Mouse (Mus musculus): ENCODE measurements around the gene Kif5c. TPM values are rescaled to one million over a fixed set of nuclear protein-coding genes. Genes with fewer than 3 reads are reported as not detected.

Kif5c gene
- total RNA-seq, 2 experiments from 2014 or later: 567 to 594 TPM

DNA sequence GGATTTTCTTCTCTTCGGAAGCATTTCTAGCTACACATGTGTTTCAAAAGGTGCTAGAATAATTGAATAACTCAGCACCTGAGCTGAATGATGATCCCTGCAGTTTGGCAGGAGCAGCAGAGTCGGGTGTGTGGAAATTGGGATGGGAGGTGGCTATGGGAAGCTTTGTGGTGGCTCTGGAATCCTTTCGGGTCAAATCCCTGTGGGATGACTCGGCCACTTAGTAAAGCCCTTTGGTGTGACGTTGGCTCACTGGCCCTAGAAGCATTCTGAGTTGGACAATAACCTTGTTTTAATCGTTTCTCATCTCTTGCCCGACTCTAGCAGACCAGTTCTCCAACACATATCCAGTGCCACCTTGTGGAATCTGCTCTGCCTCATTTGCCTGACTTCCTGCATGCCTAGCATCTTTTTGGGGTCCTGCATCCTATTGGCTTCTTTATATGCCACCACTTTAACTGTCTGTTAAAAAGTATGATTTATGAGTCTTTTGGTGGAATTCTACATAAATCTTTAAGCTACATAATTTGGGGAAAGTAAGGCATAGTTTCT, 93.3 kb downstream of the Kif5c start:
- TF ChIP-seq CTCF (IDR thresholded peaks at IDR 0.05): peak; percentile 32
- Histone ChIP-seq H3K27ac (peak overlapping the region; percentile 87), H3K4me3 (no peak overlapping the region)
- DNase-seq (ENCODE audit: extremely low spot score in 1 of 2, low spot score in 2 of 2): no peak
- intact Hi-C loops (cut with DNase I): loop anchor here (5.0 kb wide), 3 partner anchors 90 to 260 kb away; partner anchors contain the start of gene Epc2

DNA sequence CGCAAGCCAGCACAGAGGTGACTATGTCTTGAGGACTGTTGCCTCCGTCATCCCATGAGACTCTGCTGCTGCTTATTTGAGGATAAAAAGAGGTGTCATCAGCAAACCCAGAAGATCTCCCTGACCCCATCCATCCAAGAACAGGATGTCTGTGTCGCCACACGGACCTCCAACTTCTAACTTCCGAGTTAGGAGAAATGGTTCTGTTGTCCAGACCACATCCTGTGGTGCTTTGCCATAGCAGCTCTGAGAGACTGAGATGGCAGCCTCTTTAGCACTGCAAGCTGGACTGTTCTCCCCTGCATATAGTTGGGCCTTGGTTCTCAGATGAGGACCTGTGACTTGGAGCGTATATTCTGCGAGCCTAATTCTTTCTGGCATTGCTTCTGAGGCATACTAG, 97.4 kb downstream of the Kif5c start:
- no peak for TF ChIP-seq CTCF (IDR thresholded peaks at IDR 0.05)
- intact Hi-C loops (cut with DNase I): no loop called here
- DNase-seq (ENCODE audit: extremely low spot score in 1 of 2, low spot score in 2 of 2): no peak
- Histone ChIP-seq H3K27ac (no peak overlapping the region), H3K4me3 (no peak overlapping the region)

DNA sequence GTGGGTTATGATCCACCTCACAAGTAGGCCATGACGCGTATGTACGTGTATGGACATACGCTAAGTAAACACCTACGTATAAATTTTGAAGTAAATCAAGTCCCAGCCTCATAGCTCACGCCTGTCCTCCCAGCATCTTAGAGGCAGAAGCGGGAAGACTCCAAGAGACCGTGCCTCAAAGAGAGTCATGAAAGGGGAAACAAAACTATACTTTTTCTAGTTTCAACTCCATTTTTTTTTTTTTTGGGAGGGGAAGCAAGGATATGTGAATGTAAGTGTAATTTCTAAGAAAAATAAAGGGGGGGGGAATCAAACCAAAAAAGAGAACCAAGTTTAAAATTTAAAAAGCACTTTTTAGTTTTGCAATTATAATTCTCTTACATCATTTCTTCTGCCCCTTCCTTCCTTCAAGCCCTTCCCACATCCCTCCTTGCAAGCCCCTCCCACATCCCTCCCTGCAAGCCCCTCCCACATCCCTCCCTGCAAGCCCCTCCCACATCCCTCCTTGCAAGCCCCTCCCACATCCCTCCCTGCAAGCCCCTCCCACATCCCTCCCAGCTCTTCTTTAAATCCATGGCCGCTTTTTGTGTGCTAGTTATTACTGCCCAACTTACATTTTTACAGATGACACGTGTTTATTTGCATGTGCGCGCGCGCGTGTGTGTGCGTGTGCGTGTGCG, 98.5 kb downstream of the Kif5c start:
- no peak for DNase-seq (ENCODE audit: extremely low spot score in 1 of 2, low spot score in 2 of 2)
- intact Hi-C loops (cut with DNase I): no loop called here
- Histone ChIP-seq H3K4me3 (no peak overlapping the region), H3K27ac (no peak overlapping the region)
- TF ChIP-seq CTCF (IDR thresholded peaks at IDR 0.05): no peak

DNA sequence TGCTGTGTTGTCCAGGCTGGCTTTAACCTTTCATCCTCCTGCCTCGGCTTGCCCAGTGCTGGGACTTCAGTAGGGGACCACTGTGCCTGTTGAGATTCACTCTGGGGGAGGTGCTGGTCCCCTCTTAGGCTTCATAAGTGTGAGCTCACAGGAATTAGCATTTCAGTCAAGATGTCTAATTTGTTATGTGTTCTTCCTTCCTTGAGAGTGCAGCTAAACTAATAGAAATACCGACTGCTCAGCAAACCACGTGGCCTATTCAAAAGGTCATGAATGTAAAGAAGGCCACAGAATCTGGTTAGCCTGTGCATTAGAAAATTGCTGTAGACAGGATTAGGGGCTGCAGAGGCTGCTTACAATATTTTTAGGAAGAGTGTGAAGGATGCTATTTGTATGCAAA, 99.4 kb downstream of the Kif5c start:
- no peak for DNase-seq (ENCODE audit: extremely low spot score in 1 of 2, low spot score in 2 of 2)
- no peak for TF ChIP-seq CTCF (IDR thresholded peaks at IDR 0.05)
- no peak overlapping the region for H3K27ac ChIP-seq
- intact Hi-C loops (cut with DNase I): no loop called here
- no peak overlapping the region for H3K4me3 ChIP-seq

DNA sequence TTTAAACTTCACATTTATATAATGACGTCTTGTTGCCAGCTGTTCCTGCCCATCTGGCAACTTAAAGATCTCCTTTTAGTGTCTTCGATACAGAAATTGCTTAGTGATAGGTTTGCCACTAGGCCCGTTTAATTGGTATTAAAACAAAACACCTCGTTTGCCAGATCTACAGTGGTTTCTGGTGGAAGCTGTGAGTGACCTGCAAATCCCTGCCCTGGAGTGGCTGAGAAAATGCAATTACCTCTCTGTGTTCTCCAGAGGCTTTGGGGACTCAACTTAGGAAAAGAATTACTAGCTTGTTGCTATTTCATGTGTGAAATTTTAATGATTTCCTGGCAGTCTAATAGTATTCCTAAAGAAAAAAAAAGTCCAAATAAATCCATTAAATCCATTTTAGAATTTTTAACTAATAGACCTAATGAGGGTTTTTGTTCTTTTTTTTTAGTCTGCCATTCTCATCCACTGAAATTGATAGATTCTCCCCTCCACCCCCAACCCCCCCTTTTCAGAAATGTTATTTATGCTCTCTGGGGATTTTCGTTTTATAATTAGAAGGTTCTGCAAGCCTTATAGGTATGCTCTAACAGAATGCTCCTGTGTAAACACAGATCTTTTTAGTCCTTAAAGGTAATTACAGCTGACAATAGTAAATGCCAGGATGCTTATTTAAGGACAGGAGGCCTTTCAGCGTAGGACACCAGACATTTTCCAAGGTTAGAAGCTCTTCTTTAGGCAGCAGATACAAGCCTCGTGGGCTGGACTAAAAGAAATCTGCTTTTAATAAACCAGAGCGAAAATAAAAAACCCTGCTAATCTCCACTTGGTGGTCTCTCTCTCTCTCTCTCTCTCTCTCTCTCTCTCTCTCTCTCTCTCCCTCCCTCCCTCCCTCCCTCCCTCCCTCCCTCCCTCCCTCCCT, 100.1 kb downstream of the Kif5c start:
- H3K27ac ChIP-seq: peak overlapping the region; percentile 45; the same call in 1 of the 2 replicates
- intact Hi-C loops (cut with DNase I): no loop called here
- H3K4me3 ChIP-seq: no peak overlapping the region
- no peak for TF ChIP-seq CTCF (IDR thresholded peaks at IDR 0.05)
- DNase-seq (ENCODE audit: extremely low spot score in 1 of 2, low spot score in 2 of 2): no peak

DNA sequence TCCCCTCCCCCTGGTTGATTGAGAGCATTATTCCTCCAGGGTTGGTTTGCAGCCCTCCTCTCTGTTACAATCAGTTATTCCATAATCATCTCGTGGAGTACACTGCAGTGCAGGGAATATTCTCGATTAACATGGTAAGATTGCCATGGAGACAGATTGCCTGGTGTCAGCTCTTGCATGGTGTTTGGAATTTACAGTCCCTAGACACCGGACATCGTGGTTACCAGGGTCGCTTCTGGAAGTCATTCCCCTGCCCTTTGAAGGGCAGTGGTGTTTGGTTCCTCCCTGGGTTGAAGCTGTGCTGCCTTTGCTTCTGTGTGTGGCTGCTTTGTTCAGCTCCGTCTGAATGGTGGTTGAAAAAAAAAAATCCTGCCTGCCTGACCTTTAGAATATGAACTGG, 100.8 kb downstream of the Kif5c start:
- H3K27ac ChIP-seq: peak overlapping the region; percentile 80
- no peak overlapping the region for H3K4me3 ChIP-seq
- TF ChIP-seq CTCF (IDR thresholded peaks at IDR 0.05): no peak
- no peak for DNase-seq (ENCODE audit: extremely low spot score in 1 of 2, low spot score in 2 of 2)
- intact Hi-C loops (cut with DNase I): no loop called here

DNA sequence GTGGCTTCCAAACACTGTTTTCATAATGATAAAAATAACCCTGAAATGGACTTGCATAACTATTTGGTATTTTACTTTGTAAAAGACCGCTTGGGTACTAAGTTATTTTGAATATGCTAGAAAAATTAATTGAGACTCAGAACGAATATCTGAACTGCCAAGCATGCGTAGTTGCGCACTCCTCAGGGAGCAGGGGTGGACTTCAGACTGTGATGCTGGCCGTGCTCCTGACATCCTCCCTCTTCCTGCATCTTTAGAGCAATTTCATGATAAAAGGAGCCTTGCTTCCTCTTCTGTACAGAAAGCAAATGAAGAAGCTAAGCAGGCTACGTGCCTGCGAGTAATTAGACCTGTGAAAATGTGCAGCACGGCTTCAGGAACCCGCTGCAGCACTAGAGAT, 101.2 kb downstream of the Kif5c start:
- Histone ChIP-seq H3K27ac (peak overlapping the region; percentile 80), H3K4me3 (no peak overlapping the region)
- no peak for DNase-seq (ENCODE audit: extremely low spot score in 1 of 2, low spot score in 2 of 2)
- intact Hi-C loops (cut with DNase I): no loop called here
- TF ChIP-seq CTCF (IDR thresholded peaks at IDR 0.05): no peak

DNA sequence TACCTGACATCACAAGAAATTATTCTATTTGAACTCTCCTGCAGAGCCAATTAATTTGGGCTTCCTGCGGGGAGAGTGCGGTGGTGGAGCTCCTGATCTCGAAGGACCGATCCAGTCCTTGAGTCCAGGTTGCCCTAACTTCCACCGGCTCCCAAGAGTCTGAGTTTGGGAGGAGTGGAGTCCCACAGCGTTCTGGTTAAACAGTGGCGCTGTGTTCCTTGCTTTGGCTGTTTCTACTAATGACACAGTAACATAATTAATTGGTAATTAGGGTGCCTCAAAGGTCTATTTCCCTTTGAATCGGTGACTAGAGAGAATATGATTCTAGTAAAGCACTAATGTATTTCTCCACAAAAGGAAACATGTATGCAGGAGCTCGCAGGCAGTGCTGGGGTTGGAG, 103.2 kb downstream of the Kif5c start:
- intact Hi-C loops (cut with DNase I): no loop called here
- TF ChIP-seq CTCF (IDR thresholded peaks at IDR 0.05): no peak
- no peak for DNase-seq (ENCODE audit: extremely low spot score in 1 of 2, low spot score in 2 of 2)
- Histone ChIP-seq H3K4me3 (no peak overlapping the region), H3K27ac (no peak overlapping the region)

DNA sequence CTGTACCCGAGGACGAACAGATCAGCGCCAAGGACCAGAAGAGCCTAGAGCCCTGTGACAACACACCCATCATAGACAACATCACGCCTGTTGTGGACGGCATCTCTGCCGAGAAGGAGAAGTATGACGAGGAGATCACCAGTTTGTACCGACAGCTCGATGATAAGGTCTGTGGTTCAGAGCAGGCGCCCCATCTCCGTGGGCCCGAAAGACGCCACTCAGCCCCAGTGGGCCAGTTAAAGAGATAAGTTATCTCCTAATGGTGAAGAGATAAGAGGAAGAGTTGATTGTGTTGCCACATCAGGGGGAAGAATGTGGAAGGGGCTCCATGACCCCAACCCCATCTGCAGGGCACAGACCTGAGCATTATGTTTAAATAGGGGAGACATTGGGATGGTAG, 103.9 kb downstream of the Kif5c start:
- intact Hi-C loops (cut with DNase I): no loop called here
- no peak for TF ChIP-seq CTCF (IDR thresholded peaks at IDR 0.05)
- no peak for DNase-seq (ENCODE audit: extremely low spot score in 1 of 2, low spot score in 2 of 2)
- H3K27ac ChIP-seq: no peak overlapping the region
- no peak overlapping the region for H3K4me3 ChIP-seq

DNA sequence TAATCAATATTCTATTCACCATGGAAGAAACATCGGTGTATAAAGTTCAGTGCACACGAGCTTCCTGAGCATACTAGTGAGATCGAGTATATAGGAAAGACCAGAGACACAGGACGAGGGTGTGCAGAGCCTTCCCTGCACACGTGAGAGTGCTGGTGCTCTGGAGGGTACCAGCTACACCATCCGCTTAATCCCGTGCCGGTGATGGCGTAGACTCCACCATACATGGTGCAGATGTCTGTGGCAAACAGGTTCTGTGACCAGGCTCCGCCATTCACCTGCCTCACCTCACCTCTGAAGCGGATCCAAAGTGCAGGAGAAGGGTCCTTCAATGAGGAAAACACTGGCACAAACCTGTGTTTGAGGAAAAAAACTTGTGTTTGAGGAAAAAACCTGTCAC, 107.6 kb downstream of the Kif5c start:
- intact Hi-C loops (cut with DNase I): loop anchor here (2.0 kb wide), 2 partner anchors 32 to 368 kb away; no protein-coding TSS in a partner anchor
- peak overlapping the region; percentile 58; the same call in 1 of the 2 replicates for H3K27ac ChIP-seq
- no peak for DNase-seq (ENCODE audit: extremely low spot score in 1 of 2, low spot score in 2 of 2)
- no peak for TF ChIP-seq CTCF (IDR thresholded peaks at IDR 0.05)
- no peak overlapping the region for H3K4me3 ChIP-seq

DNA sequence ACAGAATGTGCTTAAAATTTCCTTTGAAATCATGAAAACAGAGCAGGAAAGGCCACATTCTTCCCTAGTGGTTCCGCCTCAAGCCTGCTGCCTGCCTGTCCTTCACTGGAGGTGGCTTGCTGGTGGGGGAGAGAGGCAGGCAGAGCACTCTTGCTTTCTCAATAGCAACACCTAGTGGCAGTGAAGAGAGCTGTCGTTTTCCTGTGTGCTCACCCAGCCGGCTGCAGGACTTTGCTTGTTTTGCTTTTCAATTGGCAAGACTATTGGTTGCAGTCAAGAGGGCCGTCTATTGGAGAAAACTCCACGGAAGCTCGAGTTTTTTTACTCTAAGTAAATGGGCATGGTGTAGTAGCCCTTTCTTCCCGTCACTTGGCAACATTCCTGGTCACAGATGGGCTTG, 108.1 kb downstream of the Kif5c start:
- TF ChIP-seq CTCF (IDR thresholded peaks at IDR 0.05): peak; percentile 90
- intact Hi-C loops (cut with DNase I): loop anchor here (2.0 kb wide), 2 partner anchors 32 to 368 kb away; no protein-coding TSS in a partner anchor
- Histone ChIP-seq H3K27ac (peak overlapping the region; percentile 58; the same call in 1 of the 2 replicates), H3K4me3 (no peak overlapping the region)
- peak; percentile 62 to 75 for DNase-seq (ENCODE audit: extremely low spot score in 1 of 2, low spot score in 2 of 2)

DNA sequence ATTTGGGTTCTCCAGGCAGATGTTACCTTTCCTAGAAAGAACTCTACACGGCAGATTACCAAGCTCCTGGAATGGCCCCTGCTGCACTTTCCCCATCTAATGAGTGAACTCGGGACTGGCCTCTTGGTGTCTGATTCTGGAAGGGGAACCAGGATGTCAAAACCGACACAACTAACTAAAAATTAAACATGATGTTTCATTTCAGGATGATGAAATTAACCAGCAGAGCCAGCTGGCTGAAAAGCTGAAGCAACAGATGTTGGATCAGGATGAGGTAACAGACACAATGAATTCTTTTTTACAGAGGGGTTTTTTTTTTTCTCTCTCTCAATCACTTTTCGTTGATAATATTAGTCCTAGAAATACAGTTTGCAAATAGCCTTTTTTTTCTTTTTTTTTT, 108.6 kb downstream of the Kif5c start:
- no peak for TF ChIP-seq CTCF (IDR thresholded peaks at IDR 0.05)
- intact Hi-C loops (cut with DNase I): loop anchor here (2.0 kb wide), 2 partner anchors 33 to 369 kb away; no protein-coding TSS in a partner anchor
- no peak for DNase-seq (ENCODE audit: extremely low spot score in 1 of 2, low spot score in 2 of 2)
- Histone ChIP-seq H3K4me3 (no peak overlapping the region), H3K27ac (no peak overlapping the region)
